Mouse (Mus musculus): ENCODE measurements around the gene Vmn1r81. TPM values are rescaled to one million over a fixed set of nuclear protein-coding genes. Genes with fewer than 3 reads are reported as not detected.

Gene Vmn1r81
- not detected in 2 replicates for polyA plus RNA-seq (2012; rRNA removed; ENCODE audit: low replicate concordance)

GRCm38 (mm10) chr7:12268169-12268568 is at the start of gene Vmn1r81:
TSS of gene Vmn1r81 (minus strand) at chr7:12268269.

GRCm38 (mm10) chr7:12300130-12300529 is 32.1 kb upstream of the Vmn1r81 start, which contains the start of gene Vmn1r82:
TSS of gene Vmn1r82 (plus strand) at chr7:12300430.

Other genes starting within 250 kb of the Vmn1r81 start
- not detected in 2 replicates for gene Vmn1r77, start 231.5 kb downstream of the Vmn1r81 start, polyA plus RNA-seq (2012; rRNA removed; ENCODE audit: low replicate concordance)
- not detected in 2 replicates for gene Vmn1r78, start 118.0 kb downstream of the Vmn1r81 start, polyA plus RNA-seq (2012; rRNA removed; ENCODE audit: low replicate concordance)
- gene Vmn1r79, start 97.0 kb downstream of the Vmn1r81 start, polyA plus RNA-seq (2012; rRNA removed; ENCODE audit: low replicate concordance): not detected in 2 replicates
- not detected in 2 replicates for gene Vmn1r80, start 79.0 kb downstream of the Vmn1r81 start, polyA plus RNA-seq (2012; rRNA removed; ENCODE audit: low replicate concordance)
- not detected in 2 replicates for gene Vmn1r82, start 32.2 kb upstream of the Vmn1r81 start, polyA plus RNA-seq (2012; rRNA removed; ENCODE audit: low replicate concordance)
- gene Vmn1r83, start 61.2 kb upstream of the Vmn1r81 start, polyA plus RNA-seq (2012; rRNA removed; ENCODE audit: low replicate concordance): not detected in 2 replicates
- gene Vmn1r84, start 101.0 kb upstream of the Vmn1r81 start, polyA plus RNA-seq (2012; rRNA removed; ENCODE audit: low replicate concordance): not detected in 2 replicates
- 0.08 and 0.48 TPM in 2 replicates for gene Zfp551, start 154.5 kb upstream of the Vmn1r81 start, polyA plus RNA-seq (2012; rRNA removed; ENCODE audit: low replicate concordance)
- 1.0 and 2.1 TPM in 2 replicates for gene Zfp606, start 210.0 kb upstream of the Vmn1r81 start, polyA plus RNA-seq (2012; rRNA removed; ENCODE audit: low replicate concordance)
- not detected in 2 replicates for gene 2900092C05Rik, start 244.2 kb upstream of the Vmn1r81 start, polyA plus RNA-seq (2012; rRNA removed; ENCODE audit: low replicate concordance)